ENCODE assay signal across 21 mouse cellular contexts in the genomic region with DNA sequence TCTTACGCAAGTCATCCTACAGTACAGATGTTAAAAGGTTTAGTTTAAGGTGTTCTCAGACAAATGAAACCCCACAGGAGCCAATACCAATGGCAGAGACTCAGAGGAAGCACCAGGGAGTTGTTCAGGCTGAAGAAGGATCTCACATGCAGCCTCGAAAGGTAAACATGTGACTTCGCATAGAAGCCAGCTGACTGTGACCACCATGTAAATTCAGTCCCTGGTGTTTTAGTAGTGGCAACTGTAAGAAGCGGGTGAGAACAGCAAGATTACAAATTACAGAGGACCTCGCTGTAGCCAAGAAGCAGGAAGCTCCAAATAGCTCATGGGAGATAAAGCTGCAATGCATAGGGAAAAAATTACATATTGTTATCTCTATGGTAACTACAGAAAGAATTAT. TPM values are rescaled to one million over a fixed set of nuclear protein-coding genes. Genes with fewer than 3 reads are reported as not detected.
DNase-seq lines count a peak whose midpoint lies in the region; ATAC-seq lines count a peak whose summit lies in the region.
"Had no signal": no experiment of that assay in that cellular context is flagged by ENCODE, and none has a peak within 500 bp of the region (broad histone marks: within the 10 kb centered on the region; RNA-seq: fewer than 3 reads in every experiment).

No protein-coding gene starts in this region.

- no peak overlapping the region for H3K4me3 ChIP-seq in forebrain, embryonic 15.5 days
- H3K4me3 ChIP-seq in forebrain, embryonic 13.5 days = no peak overlapping the region
- H3K4me3 ChIP-seq: embryonic facial prominence, embryonic 10.5 days; heart, embryonic 12.5 days; hindbrain, embryonic 15.5 days had no signal

- intact Hi-C loops in heart, postnatal 14 days (cut with DNase I) = no loop called here

- H3K36me3 ChIP-seq in forebrain, embryonic 15.5 days = no peaks in the 10 kb centered on the region
- H3K36me3 ChIP-seq in forebrain, embryonic 13.5 days (ENCODE audit: poor library complexity, severe bottlenecking) = no peaks in the 10 kb centered on the region
- H3K36me3 ChIP-seq: embryonic facial prominence, embryonic 10.5 days; heart, embryonic 12.5 days; hindbrain, embryonic 15.5 days had no signal

- 85% methylated on average over 5 of the region's 5 CpGs for WGBS in forebrain, embryonic 15.5 days
- WGBS in forebrain, embryonic 13.5 days = 92% methylated on average over 5 of the region's 5 CpGs

- peak overlapping the region; percentile 43; the same call in 1 of the 2 replicates for H3K27ac ChIP-seq in forebrain, embryonic 15.5 days (replicated peaks)
- H3K27ac ChIP-seq in forebrain, embryonic 13.5 days = no peak overlapping the region
- H3K27ac ChIP-seq: embryonic facial prominence, embryonic 10.5 days; hindbrain, embryonic 15.5 days had no signal

- no peaks in the 10 kb centered on the region for H3K27me3 ChIP-seq in forebrain, embryonic 15.5 days
- no peaks in the 10 kb centered on the region for H3K27me3 ChIP-seq in forebrain, embryonic 13.5 days
- H3K27me3 ChIP-seq: heart, embryonic 12.5 days; hindbrain, embryonic 15.5 days; Patski had no signal

- no peak for ATAC-seq in forebrain, embryonic 15.5 days (replicated peaks)
- no peak for ATAC-seq in forebrain, embryonic 13.5 days
- ATAC-seq in monocyte, adult 5-6 weeks (replicated peaks; ENCODE audit: insufficient number of reproducible peaks, low FRiP score, low TSS enrichment, poor library complexity, severe bottlenecking) = no peak
- ATAC-seq: activated CD4-positive, CD25-positive, alpha-beta regulatory T cell, adult 4 months; CD4-positive, CD25-positive, alpha-beta regulatory T cell, adult 4 months; intestine, embryonic 16.5 days; Patski had no signal

- no peak overlapping the region for H3K9ac ChIP-seq in forebrain, embryonic 15.5 days (replicated peaks)
- H3K9ac ChIP-seq in forebrain, embryonic 13.5 days = no peak overlapping the region
- H3K9ac ChIP-seq: heart, embryonic 12.5 days; hindbrain, embryonic 15.5 days had no signal

- peak; percentile 79 for DNase-seq in heart, adult 11 months
- no peak for DNase-seq in heart, postnatal 14 days
- peak; percentile 41 for DNase-seq in brain, adult 2 months (ENCODE audit: low read depth, low spot score)
- DNase-seq in retina, postnatal 1 day = no peak
- DNase-seq: adrenal gland, postnatal 14 days; B cell, adult 2 months; cerebellum, adult 18-20 months; cerebellum, adult 9-11 months; cerebellum, postnatal 36 days; gastrocnemius, postnatal 14 days; heart, postnatal 36 days had no signal

- H3K4me1 ChIP-seq in forebrain, embryonic 15.5 days = no peaks in the 10 kb centered on the region; the same call in 1 of the 2 replicates
- H3K4me1 ChIP-seq in forebrain, embryonic 13.5 days = peaks cover 4% of the 10 kb centered on the region

- no peaks in the 10 kb centered on the region for H3K9me3 ChIP-seq in forebrain, embryonic 15.5 days
- no peaks in the 10 kb centered on the region; the same call in 1 of the 2 replicates for H3K9me3 ChIP-seq in forebrain, embryonic 13.5 days (replicated peaks)
- H3K9me3 ChIP-seq: hindbrain, embryonic 15.5 days had no signal

- no peak overlapping the region for H3K4me2 ChIP-seq in forebrain, embryonic 15.5 days (replicated peaks)
- H3K4me2 ChIP-seq in forebrain, embryonic 13.5 days = no peak overlapping the region
- H3K4me2 ChIP-seq: heart, embryonic 12.5 days; hindbrain, embryonic 15.5 days had no signal

RNA-seq across cellular contexts. Expression of gene Ndufb4, which starts 49.6 kb away (rescaled TPM):
- polyA plus RNA-seq in forebrain, embryonic 15.5 days (2015; fragmentation: Nextera tagmentation; extraction: Ambion mirVana) = 56.0 and 59.9 TPM in 2 replicates
- polyA plus RNA-seq in forebrain, embryonic 13.5 days (2015; fragmentation: Nextera tagmentation; extraction: Ambion mirVana) = 59.4 and 75.9 TPM in 2 replicates
- total RNA-seq in heart, postnatal 14 days (2021) = 100 to 1,000 TPM; 124 to 140 TPM
- 8.2 to 43.3 TPM (median 18.0 TPM) in 3 replicates for total RNA-seq in monocyte, adult 5-6 weeks (2017)

Comparison
In these comparisons a context has a peak if more than half of its experiments do, and no peak if none do; other contexts are left out.
1. DNase-seq: peak in heart, adult 11 months (single experiment) and brain, adult 2 months (single experiment); none in heart, postnatal 14 days (0 of 2) and retina, postnatal 1 day (single experiment).